In the genomic region with DNA sequence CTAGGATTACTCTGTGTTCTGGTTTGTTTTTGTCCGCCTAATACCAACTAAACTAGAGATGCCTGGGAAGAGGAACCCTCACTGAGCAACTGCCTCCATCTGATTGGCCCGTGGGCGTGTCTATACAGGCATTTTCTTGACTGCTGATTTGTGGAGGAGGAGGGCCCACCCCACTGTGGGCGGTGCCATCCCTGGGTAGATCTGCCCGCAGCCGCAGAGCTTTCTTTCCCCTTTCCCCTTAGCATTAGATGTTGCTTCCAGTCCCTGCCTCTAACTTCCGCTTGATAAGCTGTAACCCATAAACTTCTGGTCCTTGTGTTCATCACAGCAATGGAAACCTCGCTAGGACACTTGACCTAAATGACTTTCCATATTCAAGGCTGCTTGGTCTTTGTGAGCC, we compare ENCODE assay signal across 9 mouse cellular contexts.
DNase-seq lines count a peak whose midpoint lies in the region; ATAC-seq lines count a peak whose summit lies in the region.
"Had no signal": no experiment of that assay in that cellular context is flagged by ENCODE, and none has a peak within 500 bp of the region (broad histone marks: within the 10 kb centered on the region; RNA-seq: fewer than 3 reads in every experiment).

No protein-coding gene starts in this region.

- peak; percentile 54; the same call in 1 of the 2 replicates for ATAC-seq in erythroid progenitor cell, adult 5-6 weeks (replicated peaks; ENCODE audit: low FRiP score, poor library complexity, severe bottlenecking)
- ATAC-seq: midbrain, embryonic 16.5 days had no signal

- peak; percentile 65 to 68 for DNase-seq in B cell, adult 2 months
- DNase-seq in ES-CJ7 (ENCODE audit: low read depth, low spot score), result peak; percentile 92
- peak; percentile 14 for DNase-seq in naive thymus-derived CD4-positive, alpha-beta T cell, adult 2 months (ENCODE audit: low read depth)
- no peak for DNase-seq in layer of hippocampus, adult 8-10 months (ENCODE audit: low spot score in 2 of 2)
- DNase-seq in Muller cell, postnatal 12 days (ENCODE audit: inconsistent ontology term), result no peak
- no peak for DNase-seq in adrenal gland, adult 8-10 months
- DNase-seq: kidney, postnatal 10 days had no signal

Comparison
In these comparisons a context has a peak if more than half of its experiments do, and no peak if none do; other contexts are left out.
1. DNase-seq: peak in B cell, adult 2 months (2 of 2), ES-CJ7 (single experiment) and naive thymus-derived CD4-positive, alpha-beta T cell, adult 2 months (single experiment); none in layer of hippocampus, adult 8-10 months (0 of 2), Muller cell, postnatal 12 days (single experiment) and adrenal gland, adult 8-10 months (single experiment).